Mouse (Mus musculus) liver, embryonic 15.5 days (tissue): ENCODE results near the gene Sycp2. TPM values are rescaled to one million over a fixed set of nuclear protein-coding genes. Genes with fewer than 3 reads are reported as not detected.
A peak's percentile ranks its signal among the peaks of the same experiment; 100 is the strongest.

Experiments used
- ATAC-seq: fragments of 200-750 bp; cut with Nextera tagmentation; 2 replicates; pipeline ENCODE4 v1.8.0; 2017; ENCODE audit warnings: moderate number of reproducible peaks, mild to moderate bottlenecking, moderate library complexity; ENCODE audit not compliant: insufficient read depth
- H3K27ac ChIP-seq: fragments of 300-500 bp; sonication (generic); replicated peaks from 2 replicates; pipeline ENCODE4 v1.5.1; 2015; ENCODE audit warnings: mild to moderate bottlenecking, inconsistent platforms
- H3K27me3 ChIP-seq: fragments of 300-500 bp; sonication (generic); 2 replicates; pipeline ENCODE4 v1.6.1; 2015; ENCODE audit warnings: mild to moderate bottlenecking, inconsistent platforms
- H3K36me3 ChIP-seq: fragments of 300-500 bp; sonication (generic); replicated peaks from 2 replicates; pipeline ENCODE4 v1.6.1; 2015; ENCODE audit warnings: moderate library complexity, mild to moderate bottlenecking, inconsistent platforms
- H3K4me1 ChIP-seq: fragments of 300-500 bp; sonication (generic); replicated peaks from 2 replicates; pipeline ENCODE4 v1.6.1; 2015; ENCODE audit warnings: inconsistent platforms
- H3K4me2 ChIP-seq: fragments of 300-500 bp; sonication (generic); 2 replicates; pipeline ENCODE4 v1.6.1; 2015; ENCODE audit warnings: moderate library complexity, mild to moderate bottlenecking, inconsistent platforms
- H3K4me3 ChIP-seq: fragments of 300-500 bp; sonication (generic); replicated peaks from 2 replicates; pipeline ENCODE4 v1.5.1; 2015; ENCODE audit warnings: mild to moderate bottlenecking, inconsistent platforms
- H3K9ac ChIP-seq: fragments of 300-500 bp; sonication (generic); 2 replicates; pipeline ENCODE4 v1.6.1; 2015; ENCODE audit warnings: moderate library complexity, mild to moderate bottlenecking, inconsistent platforms
- H3K9me3 ChIP-seq: fragments of 300-500 bp; sonication (generic); replicated peaks from 2 replicates; pipeline ENCODE4 v1.6.1; 2016; ENCODE audit warnings: inconsistent platforms
- WGBS: fragments of 180-500 bp; shearing (Covaris S2); methylation state at CpG from one replicate; pipeline ENCODE4 v1.1.7; 2015; ENCODE audit warnings: mixed read lengths; ENCODE audit not compliant: insufficient replicate concordance; 5-methylcytosine and 5-hydroxymethylcytosine counted together
- polyA plus RNA-seq: library from polyadenylated mRNA; unstranded; fragments of >200 nt; fragmentation: Nextera tagmentation; extraction: Ambion mirVana; gene quantifications from 2 replicates; pipeline ENCODE4 v1.2.1, GENCODE M21; 2015

The Sycp2 gene
- polyA plus RNA-seq, 1 experiment from 2014 or later = not detected

DNA sequence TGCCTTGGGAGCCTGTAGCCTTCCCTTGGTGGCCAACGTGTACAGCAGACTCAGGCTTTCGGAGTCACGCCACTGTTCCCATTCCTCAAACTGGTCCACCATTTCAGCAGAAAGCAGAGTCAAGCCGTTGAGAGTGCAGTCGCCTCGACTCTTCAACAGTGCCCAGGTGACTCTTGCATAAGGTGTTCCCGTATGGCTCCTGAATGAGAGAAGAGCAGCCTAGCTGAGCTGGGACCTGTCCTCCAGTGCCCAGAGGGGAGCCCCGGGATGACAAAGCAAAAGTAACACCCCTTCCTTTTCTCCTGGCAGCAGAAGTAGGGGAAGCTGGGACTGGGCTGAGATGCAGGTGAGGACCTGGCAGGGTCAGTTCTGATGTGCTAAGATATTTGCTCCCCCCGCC lies 20.7 kb upstream of the Sycp2 start:
- 57% methylated on average over 9 of the region's 9 CpGs for WGBS
- no peak for ATAC-seq
- Histone ChIP-seq H3K27ac (no peak overlapping the region), H3K9ac (no peak overlapping the region), H3K36me3 (no peaks in the 10 kb centered on the region), H3K27me3 (no peaks in the 10 kb centered on the region), H3K4me2 (no peak overlapping the region), H3K4me3 (no peak overlapping the region), H3K4me1 (no peaks in the 10 kb centered on the region), H3K9me3 (no peaks in the 10 kb centered on the region)

DNA sequence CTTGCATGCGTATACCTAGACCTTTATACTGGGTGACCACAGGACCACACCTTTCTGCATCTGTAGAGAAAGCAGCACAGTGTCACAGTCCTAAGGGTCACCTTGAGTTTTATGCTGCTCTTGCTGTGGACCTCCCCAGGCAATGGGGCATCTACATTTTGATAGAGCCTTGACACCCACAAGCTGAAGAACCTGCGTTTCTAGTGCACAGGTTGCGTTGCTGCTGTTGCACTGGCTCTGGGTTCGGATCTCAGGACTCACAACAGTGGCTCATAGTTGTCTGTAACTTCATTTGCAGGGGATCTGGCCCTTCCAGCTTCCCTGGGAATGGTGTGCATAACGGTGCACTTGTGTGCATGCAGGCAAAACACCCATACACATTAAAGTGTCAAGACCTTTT lies 19.7 kb upstream of the Sycp2 start:
- Histone ChIP-seq H3K9ac (no peak overlapping the region), H3K4me3 (no peak overlapping the region), H3K27me3 (no peaks in the 10 kb centered on the region), H3K36me3 (no peaks in the 10 kb centered on the region), H3K9me3 (no peaks in the 10 kb centered on the region), H3K27ac (no peak overlapping the region), H3K4me2 (no peak overlapping the region), H3K4me1 (no peaks in the 10 kb centered on the region)
- ATAC-seq = no peak
- 53% methylated on average over 5 of the region's 5 CpGs for WGBS

DNA sequence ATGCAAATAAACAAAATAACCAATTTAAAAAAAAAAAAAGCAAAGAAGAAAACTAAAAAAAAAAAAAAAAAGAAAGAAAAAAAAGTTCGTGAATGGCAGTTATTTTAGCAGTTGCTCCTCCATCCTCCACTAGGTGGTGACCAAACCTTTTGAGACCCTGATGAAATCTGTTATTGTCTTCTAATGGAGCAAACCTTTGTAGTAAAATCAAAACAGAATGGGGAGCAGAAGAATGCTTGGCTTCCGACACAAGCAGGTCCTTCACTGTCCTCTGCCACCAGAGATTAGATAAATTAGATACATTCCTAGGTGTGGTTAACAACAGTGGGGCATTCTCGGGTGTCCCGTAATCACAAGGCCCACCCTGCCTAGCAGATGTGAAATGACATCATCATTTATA lies 18.7 kb upstream of the Sycp2 start:
- WGBS = 28% methylated on average over 4 of the region's 4 CpGs
- ATAC-seq = no peak
- H3K27me3 ChIP-seq = no peaks in the 10 kb centered on the region
- H3K36me3 ChIP-seq = no peaks in the 10 kb centered on the region
- H3K4me2 ChIP-seq = no peak overlapping the region
- no peak overlapping the region for H3K9ac ChIP-seq
- no peaks in the 10 kb centered on the region for H3K9me3 ChIP-seq
- no peak overlapping the region for H3K4me3 ChIP-seq
- H3K4me1 ChIP-seq = no peaks in the 10 kb centered on the region
- no peak overlapping the region for H3K27ac ChIP-seq

DNA sequence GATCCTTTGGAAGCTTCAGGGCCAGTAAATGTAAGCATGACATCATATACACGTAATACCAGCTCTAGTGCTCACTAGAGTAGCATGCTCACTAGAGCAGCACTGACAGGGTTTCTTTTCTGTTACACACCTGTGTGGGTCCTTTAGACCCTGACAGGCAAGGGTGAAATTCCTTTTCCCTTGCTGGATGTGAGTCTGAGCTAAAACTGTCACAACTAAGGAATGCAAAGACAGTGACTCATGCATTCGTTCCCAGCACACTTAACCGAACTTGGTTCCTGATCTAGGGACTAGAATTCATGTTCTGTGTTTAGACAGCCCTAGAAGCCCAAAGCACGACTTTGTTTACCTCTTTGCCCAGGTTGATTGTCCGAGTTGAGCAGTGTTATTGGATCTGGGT lies 15.7 kb upstream of the Sycp2 start:
- WGBS = 51% methylated on average over 5 of the region's 5 CpGs
- no peak overlapping the region for H3K27ac ChIP-seq
- H3K4me1 ChIP-seq = no peaks in the 10 kb centered on the region
- H3K36me3 ChIP-seq = peaks cover 2% of the 10 kb centered on the region; the same call in 1 of the 2 replicates
- H3K9ac ChIP-seq = no peak overlapping the region
- H3K27me3 ChIP-seq = no peaks in the 10 kb centered on the region
- ATAC-seq = no peak
- no peak overlapping the region for H3K4me3 ChIP-seq
- H3K9me3 ChIP-seq = no peaks in the 10 kb centered on the region
- H3K4me2 ChIP-seq = no peak overlapping the region

DNA sequence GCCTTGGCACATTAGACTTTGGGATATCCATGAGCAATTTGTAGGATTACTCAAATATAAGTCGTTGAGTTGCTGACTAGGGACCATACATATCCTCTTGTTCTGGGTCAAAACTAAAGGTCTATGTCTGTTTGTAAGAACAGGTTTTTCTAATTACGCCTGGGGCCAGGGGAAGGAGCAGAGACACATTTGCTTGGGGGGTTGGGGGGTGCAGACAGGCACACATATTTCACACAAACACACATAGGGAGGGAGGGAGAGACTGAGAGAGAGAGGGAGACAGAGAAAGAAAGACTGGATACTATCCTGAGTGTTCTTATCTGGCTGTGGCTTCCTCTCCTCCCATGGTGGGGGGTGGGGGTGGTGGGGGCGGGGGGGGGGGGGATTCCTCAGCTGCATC lies 14.7 kb upstream of the Sycp2 start:
- Histone ChIP-seq H3K36me3 (peaks cover 6% of the 10 kb centered on the region; the same call in 1 of the 2 replicates), H3K4me1 (no peaks in the 10 kb centered on the region), H3K9me3 (no peaks in the 10 kb centered on the region), H3K9ac (no peak overlapping the region), H3K27ac (no peak overlapping the region), H3K4me3 (no peak overlapping the region), H3K27me3 (no peaks in the 10 kb centered on the region), H3K4me2 (no peak overlapping the region)
- ATAC-seq = no peak
- WGBS = 32% methylated on average over 3 of the region's 3 CpGs

DNA sequence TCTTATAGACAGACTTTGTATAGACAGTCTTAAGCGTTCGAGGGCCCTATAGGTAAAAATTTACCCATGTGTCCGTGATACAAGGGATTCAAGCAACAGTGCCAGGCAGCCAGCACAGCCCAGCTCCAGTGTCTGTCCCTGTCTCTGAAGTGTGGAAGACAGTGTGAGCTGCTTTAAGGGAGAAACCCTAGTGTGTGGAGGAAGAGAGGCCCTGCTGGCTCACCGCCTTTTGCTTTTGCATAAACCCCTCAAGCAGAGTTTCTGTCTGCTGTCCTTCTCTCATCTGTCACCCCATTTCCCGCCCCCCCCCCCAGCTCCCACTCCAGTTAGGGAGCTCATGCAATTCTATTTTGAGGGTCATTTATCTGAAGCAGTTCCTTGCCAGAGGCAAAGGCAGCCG lies 14.1 kb upstream of the Sycp2 start:
- no peak overlapping the region for H3K27ac ChIP-seq
- H3K36me3 ChIP-seq = peaks cover 6% of the 10 kb centered on the region; the same call in 1 of the 2 replicates
- no peaks in the 10 kb centered on the region for H3K9me3 ChIP-seq
- H3K4me3 ChIP-seq = no peak overlapping the region
- no peak for ATAC-seq
- peaks cover 3% of the 10 kb centered on the region; the same call in 1 of the 2 replicates for H3K4me1 ChIP-seq
- H3K27me3 ChIP-seq = no peaks in the 10 kb centered on the region
- no peak overlapping the region for H3K9ac ChIP-seq
- H3K4me2 ChIP-seq = no peak overlapping the region
- 48% methylated on average over 6 of the region's 6 CpGs for WGBS

DNA sequence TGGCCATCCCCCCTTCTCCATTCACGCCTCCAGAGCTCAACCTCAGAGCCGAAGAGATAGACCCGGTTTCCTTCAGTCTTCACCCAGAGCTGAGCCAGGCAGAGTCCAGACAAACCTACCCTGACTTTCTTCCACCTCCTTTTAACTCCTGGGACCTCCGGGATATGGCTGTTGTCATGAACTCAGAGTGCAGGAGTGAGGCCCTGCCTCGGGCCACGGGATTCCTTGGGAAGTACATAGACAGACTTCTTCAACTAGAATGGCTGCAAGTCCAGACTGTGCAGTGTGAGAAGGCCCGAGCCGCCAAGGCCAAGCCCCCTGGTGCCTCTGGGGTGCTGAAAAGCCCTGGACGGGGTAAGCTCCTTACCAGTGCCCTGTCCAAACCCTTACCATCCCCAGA lies 13.1 kb upstream of the Sycp2 start:
- Histone ChIP-seq H3K4me3 (no peak overlapping the region), H3K36me3 (peaks cover 6% of the 10 kb centered on the region; the same call in 1 of the 2 replicates), H3K27ac (no peak overlapping the region), H3K4me2 (no peak overlapping the region), H3K9ac (no peak overlapping the region), H3K9me3 (no peaks in the 10 kb centered on the region), H3K4me1 (peaks cover 10% of the 10 kb centered on the region), H3K27me3 (0 out of 2 replicates have a peak, but pooled peaks cover 3% of the 10 kb centered on the region)
- ATAC-seq = no peak
- WGBS = 71% methylated on average over 9 of the region's 9 CpGs

DNA sequence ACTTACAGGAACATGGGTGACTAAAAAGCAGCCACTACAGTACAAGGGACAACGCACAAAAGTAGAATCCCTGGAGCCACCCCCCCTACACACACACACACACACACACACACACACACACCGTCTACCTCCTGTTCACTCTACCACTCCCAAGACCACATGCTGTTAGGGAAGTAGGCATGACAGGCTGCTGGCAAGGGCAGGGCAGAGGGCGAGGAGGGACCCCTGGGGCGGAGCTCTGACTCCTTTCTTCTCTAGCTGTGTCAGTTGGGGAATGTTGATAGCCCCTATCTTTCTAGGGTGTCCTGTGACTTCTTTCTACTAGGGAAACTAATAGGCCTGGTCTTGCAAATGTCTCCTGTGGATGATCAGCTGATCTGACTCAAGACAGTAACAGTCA lies 9.5 kb upstream of the Sycp2 start:
- H3K4me1 ChIP-seq = peaks cover 27% of the 10 kb centered on the region
- H3K4me3 ChIP-seq = no peak overlapping the region
- 25% methylated on average over 4 of the region's 4 CpGs for WGBS
- peaks cover 33% of the 10 kb centered on the region for H3K27me3 ChIP-seq
- no peak overlapping the region for H3K4me2 ChIP-seq
- H3K9me3 ChIP-seq = no peaks in the 10 kb centered on the region
- ATAC-seq = peak; percentile 27
- no peak overlapping the region for H3K9ac ChIP-seq
- peaks cover 6% of the 10 kb centered on the region; the same call in 1 of the 2 replicates for H3K36me3 ChIP-seq
- no peak overlapping the region for H3K27ac ChIP-seq

DNA sequence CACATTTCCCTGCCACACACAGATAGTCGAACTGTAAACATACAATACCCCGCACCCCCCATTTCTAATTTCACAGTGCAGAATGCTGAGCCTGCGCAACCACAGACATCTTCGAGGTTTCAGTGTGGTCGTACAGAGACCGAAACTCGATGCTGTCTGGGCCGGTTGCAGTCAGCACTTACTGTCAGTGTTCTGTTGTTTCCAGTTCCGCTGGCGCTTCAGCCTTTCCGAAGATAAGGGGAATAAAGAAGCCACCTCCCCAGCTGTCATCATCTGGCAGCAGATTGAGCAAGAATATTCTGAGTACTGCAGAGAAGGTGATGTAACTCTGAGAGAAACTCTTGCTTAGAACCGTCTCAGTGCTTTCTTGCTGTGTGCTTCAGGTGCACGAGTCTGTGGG lies 8.9 kb upstream of the Sycp2 start:
- peaks cover 6% of the 10 kb centered on the region; the same call in 1 of the 2 replicates for H3K36me3 ChIP-seq
- H3K9ac ChIP-seq = no peak overlapping the region
- peaks cover 27% of the 10 kb centered on the region for H3K4me1 ChIP-seq
- peaks cover 36% of the 10 kb centered on the region for H3K27me3 ChIP-seq
- peak; percentile 32; the same call in 1 of the 2 replicates for ATAC-seq
- H3K4me2 ChIP-seq = peak overlapping the region; percentile 32
- no peaks in the 10 kb centered on the region for H3K9me3 ChIP-seq
- WGBS = 23% methylated on average over 13 of the region's 13 CpGs
- 0 out of 2 replicates have a peak overlapping the region, but pooled peaks have one; percentile 14 for H3K27ac ChIP-seq
- H3K4me3 ChIP-seq = no peak overlapping the region

DNA sequence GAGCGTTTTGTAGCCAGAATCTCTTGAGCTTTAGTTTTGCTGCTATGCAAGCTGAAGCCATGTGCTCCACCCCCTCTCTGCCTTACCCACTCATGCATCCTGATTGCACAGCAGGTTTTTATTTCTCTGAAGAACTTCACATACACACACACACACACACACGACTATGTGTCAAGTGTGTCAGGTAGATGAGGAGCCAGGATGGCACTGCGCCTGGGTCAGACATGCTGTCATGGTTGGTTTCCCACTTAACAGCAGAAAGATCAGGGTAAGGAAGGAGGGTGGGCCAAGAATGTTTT lies 7.6 kb upstream of the Sycp2 start:
- Histone ChIP-seq H3K9ac (no peak overlapping the region), H3K36me3 (peaks cover 6% of the 10 kb centered on the region; the same call in 1 of the 2 replicates), H3K9me3 (no peaks in the 10 kb centered on the region), H3K4me1 (peaks cover 27% of the 10 kb centered on the region), H3K27ac (no peak overlapping the region), H3K4me2 (peak overlapping the region; percentile 70), H3K4me3 (peak overlapping the region; percentile 55; the same call in 1 of the 2 replicates), H3K27me3 (peaks cover 36% of the 10 kb centered on the region)
- 44% methylated on average over 3 of the region's 3 CpGs for WGBS
- ATAC-seq = no peak

DNA sequence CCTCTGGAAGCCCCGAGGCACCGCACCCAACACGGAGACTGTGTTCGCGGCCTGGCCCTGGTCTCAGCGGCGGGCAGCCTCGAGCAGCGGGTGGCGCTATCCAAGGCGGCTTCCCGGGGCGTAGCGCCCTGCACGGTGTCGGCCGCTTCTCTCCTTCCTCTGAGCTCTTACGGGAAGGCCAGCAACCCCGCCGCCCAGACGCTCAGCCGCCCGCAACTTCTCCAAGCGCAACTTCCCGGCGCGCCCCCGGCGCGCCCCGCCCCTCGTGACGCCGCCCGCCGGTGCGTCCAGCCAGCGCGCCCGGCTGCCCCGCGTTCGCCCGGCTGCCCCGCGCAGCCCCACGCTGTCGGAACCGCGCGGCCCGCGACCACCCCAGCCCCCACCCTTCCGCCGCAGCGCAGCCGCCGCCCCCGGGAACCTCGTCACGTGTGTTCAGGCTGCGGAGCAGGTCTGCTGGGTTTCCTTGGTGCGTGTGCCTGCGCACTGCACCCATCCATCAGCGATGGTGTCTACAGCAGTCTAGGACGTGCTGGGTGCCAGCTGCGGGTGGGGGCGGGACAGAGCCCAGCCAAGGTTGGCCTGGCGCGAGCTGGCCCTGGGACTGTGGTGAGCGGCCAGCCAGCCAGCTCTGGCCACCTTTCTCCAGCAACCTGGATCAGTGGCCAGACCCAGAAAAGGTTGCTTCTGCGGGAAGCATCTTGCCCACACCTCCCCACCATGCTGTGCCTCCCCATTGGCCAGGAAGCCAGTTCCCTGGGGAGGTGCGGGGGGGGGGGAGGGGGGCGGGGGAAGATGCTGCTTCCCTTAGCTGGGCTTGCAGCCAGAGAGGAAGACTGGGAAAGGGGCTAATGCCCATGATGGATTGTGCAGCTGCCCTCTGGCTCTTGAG lies 7.0 kb upstream of the Sycp2 start, which contains the start of the genes Ppp1r3d and Fam217b:
TSS of gene Ppp1r3d (minus strand) at position 212 of the 889 bp plus-strand sequence.
TSS of gene Fam217b (plus strand) at position 264 of the 889 bp plus-strand sequence.
- peak within 1 kb of the TSS; percentile 55 for H3K4me3 ChIP-seq
- no peaks in the 10 kb centered on the region for H3K9me3 ChIP-seq
- H3K4me1 ChIP-seq = peaks cover 27% of the 10 kb centered on the region
- H3K9ac ChIP-seq = no peak within 1 kb of the TSS
- H3K4me2 ChIP-seq = peak within 1 kb of the TSS; percentile 70
- H3K36me3 ChIP-seq = peaks cover 6% of the 10 kb centered on the region; the same call in 1 of the 2 replicates
- WGBS = 1% methylated on average over 66 of the region's 74 CpGs
- H3K27ac ChIP-seq = no peak within 1 kb of the TSS
- peak; percentile 44 for ATAC-seq
- H3K27me3 ChIP-seq = peaks cover 36% of the 10 kb centered on the region
